Mouse (Mus musculus): ENCODE measurements around the gene Arid1b. TPM values are rescaled to one million over a fixed set of nuclear protein-coding genes. Genes with fewer than 3 reads are reported as not detected.

The Arid1b gene
- total and polyA plus RNA-seq, 2 experiments = 9.7 to 11.7 TPM

GRCm38 (mm10) chr17:5247247-5247646 lies 253.1 kb downstream of the Arid1b start:
- Histone ChIP-seq H3K4me1 (ENCODE audit: control insufficient read depth, insufficient read depth, low read length) (peaks cover 4% of the 10 kb centered on the region), H3K36me3 (ENCODE audit: control insufficient read depth, insufficient read depth, low read length) (no peaks in the 10 kb centered on the region), H3K27me3 (ENCODE audit: control insufficient read depth, insufficient read depth, low read length) (no peaks in the 10 kb centered on the region), H3K27ac (replicated peaks; ENCODE audit: insufficient read depth, low read depth, low read length) (no peak overlapping the region), H3K4me3 (ENCODE audit: insufficient read depth, low read depth, low read length) (no peak overlapping the region), H3K79me2 (ENCODE audit: control insufficient read depth, insufficient read depth, low read length) (no peaks in the 10 kb centered on the region; the same call in 1 of the 2 replicates), H3K9ac (ENCODE audit: low read depth, low read length) (no peak overlapping the region)
- no peak for DNase-seq (ENCODE audit: extremely low read depth, low read depth, low spot score)
- 94% methylated on average over 7 of the region's 7 CpGs for WGBS
- TF ChIP-seq POLR2A (IDR thresholded peaks at IDR 0.05; ENCODE audit: extremely low read depth, insufficient read depth, low read length) (no peak), CTCF (IDR thresholded peaks at IDR 0.05; ENCODE audit: low read depth, low read length) (no peak)

GRCm38 (mm10) chr17:5247737-5248136 lies 253.6 kb downstream of the Arid1b start:
- 84% methylated on average over 15 of the region's 15 CpGs for WGBS
- TF ChIP-seq CTCF (IDR thresholded peaks at IDR 0.05; ENCODE audit: low read depth, low read length) = no peak
- no peak for TF ChIP-seq POLR2A (IDR thresholded peaks at IDR 0.05; ENCODE audit: extremely low read depth, insufficient read depth, low read length)
- no peak for DNase-seq (ENCODE audit: extremely low read depth, low read depth, low spot score)
- Histone ChIP-seq H3K4me1 (ENCODE audit: control insufficient read depth, insufficient read depth, low read length) (peaks cover 4% of the 10 kb centered on the region), H3K9ac (ENCODE audit: low read depth, low read length) (no peak overlapping the region), H3K79me2 (ENCODE audit: control insufficient read depth, insufficient read depth, low read length) (no peaks in the 10 kb centered on the region; the same call in 1 of the 2 replicates), H3K36me3 (ENCODE audit: control insufficient read depth, insufficient read depth, low read length) (no peaks in the 10 kb centered on the region), H3K27me3 (ENCODE audit: control insufficient read depth, insufficient read depth, low read length) (no peaks in the 10 kb centered on the region), H3K4me3 (ENCODE audit: insufficient read depth, low read depth, low read length) (no peak overlapping the region), H3K27ac (replicated peaks; ENCODE audit: insufficient read depth, low read depth, low read length) (no peak overlapping the region)

GRCm38 (mm10) chr17:5248957-5249656 lies 255.0 kb downstream of the Arid1b start:
- WGBS = 78% methylated on average over 17 of the region's 17 CpGs
- H3K4me1 ChIP-seq (ENCODE audit: control insufficient read depth, insufficient read depth, low read length) = peaks cover 4% of the 10 kb centered on the region

GRCm38 (mm10) chr17:5249681-5250180 lies 255.6 kb downstream of the Arid1b start:
- 68% methylated on average over 9 of the region's 9 CpGs for WGBS

More at GRCm38 (mm10) chr17:5248957-5249656, 255.0 kb downstream of the Arid1b start:
- H3K36me3 ChIP-seq (ENCODE audit: control insufficient read depth, insufficient read depth, low read length) = no peaks in the 10 kb centered on the region
- peaks cover 10% of the 10 kb centered on the region for H3K79me2 ChIP-seq (ENCODE audit: control insufficient read depth, insufficient read depth, low read length)
- no peak overlapping the region for H3K4me3 ChIP-seq (ENCODE audit: insufficient read depth, low read depth, low read length)
- H3K27ac ChIP-seq (replicated peaks; ENCODE audit: insufficient read depth, low read depth, low read length) = 0 out of 2 replicates have a peak overlapping the region, but pooled peaks have one; percentile 49
- no peaks in the 10 kb centered on the region for H3K27me3 ChIP-seq (ENCODE audit: control insufficient read depth, insufficient read depth, low read length)
- no peak for DNase-seq (ENCODE audit: extremely low read depth, low read depth, low spot score)
- no peak overlapping the region for H3K9ac ChIP-seq (ENCODE audit: low read depth, low read length)
- TF ChIP-seq CTCF (IDR thresholded peaks at IDR 0.05; ENCODE audit: low read depth, low read length) (no peak), POLR2A (IDR thresholded peaks at IDR 0.05; ENCODE audit: extremely low read depth, insufficient read depth, low read length) (no peak)

GRCm38 (mm10) chr17:5252436-5252835 lies 258.3 kb downstream of the Arid1b start:
- WGBS = 26% methylated on average over 3 of the region's 3 CpGs
- Histone ChIP-seq H3K36me3 (ENCODE audit: control insufficient read depth, insufficient read depth, low read length) (no peaks in the 10 kb centered on the region), H3K4me1 (ENCODE audit: control insufficient read depth, insufficient read depth, low read length) (peaks cover 4% of the 10 kb centered on the region), H3K79me2 (ENCODE audit: control insufficient read depth, insufficient read depth, low read length) (peaks cover 10% of the 10 kb centered on the region), H3K27ac (replicated peaks; ENCODE audit: insufficient read depth, low read depth, low read length) (no peak overlapping the region), H3K4me3 (ENCODE audit: insufficient read depth, low read depth, low read length) (no peak overlapping the region), H3K27me3 (ENCODE audit: control insufficient read depth, insufficient read depth, low read length) (no peaks in the 10 kb centered on the region), H3K9ac (ENCODE audit: low read depth, low read length) (no peak overlapping the region)
- TF ChIP-seq CTCF (IDR thresholded peaks at IDR 0.05; ENCODE audit: low read depth, low read length) = peak; percentile 91
- no peak for TF ChIP-seq POLR2A (IDR thresholded peaks at IDR 0.05; ENCODE audit: extremely low read depth, insufficient read depth, low read length)
- peak; percentile 35 for DNase-seq (ENCODE audit: extremely low read depth, low read depth, low spot score)

More at GRCm38 (mm10) chr17:5249681-5250180, 255.6 kb downstream of the Arid1b start:
- Histone ChIP-seq H3K36me3 (ENCODE audit: control insufficient read depth, insufficient read depth, low read length) (no peaks in the 10 kb centered on the region), H3K4me3 (ENCODE audit: insufficient read depth, low read depth, low read length) (no peak overlapping the region), H3K27ac (replicated peaks; ENCODE audit: insufficient read depth, low read depth, low read length) (peak overlapping the region; percentile 48), H3K79me2 (ENCODE audit: control insufficient read depth, insufficient read depth, low read length) (peaks cover 10% of the 10 kb centered on the region), H3K9ac (ENCODE audit: low read depth, low read length) (no peak overlapping the region), H3K27me3 (ENCODE audit: control insufficient read depth, insufficient read depth, low read length) (no peaks in the 10 kb centered on the region), H3K4me1 (ENCODE audit: control insufficient read depth, insufficient read depth, low read length) (peaks cover 4% of the 10 kb centered on the region)
- no peak for DNase-seq (ENCODE audit: extremely low read depth, low read depth, low spot score)
- TF ChIP-seq CTCF (IDR thresholded peaks at IDR 0.05; ENCODE audit: low read depth, low read length) (no peak), POLR2A (IDR thresholded peaks at IDR 0.05; ENCODE audit: extremely low read depth, insufficient read depth, low read length) (no peak)
